Mouse (Mus musculus) spleen, adult 12 weeks (tissue): Measurements from ENCODE around the gene Foxred1.

Source experiments
- DNase-seq: peaks from one replicate; pipeline ENCODE4 v3.0.0; 2022; ENCODE audit warnings: low spot score

Gene Foxred1

DNA sequence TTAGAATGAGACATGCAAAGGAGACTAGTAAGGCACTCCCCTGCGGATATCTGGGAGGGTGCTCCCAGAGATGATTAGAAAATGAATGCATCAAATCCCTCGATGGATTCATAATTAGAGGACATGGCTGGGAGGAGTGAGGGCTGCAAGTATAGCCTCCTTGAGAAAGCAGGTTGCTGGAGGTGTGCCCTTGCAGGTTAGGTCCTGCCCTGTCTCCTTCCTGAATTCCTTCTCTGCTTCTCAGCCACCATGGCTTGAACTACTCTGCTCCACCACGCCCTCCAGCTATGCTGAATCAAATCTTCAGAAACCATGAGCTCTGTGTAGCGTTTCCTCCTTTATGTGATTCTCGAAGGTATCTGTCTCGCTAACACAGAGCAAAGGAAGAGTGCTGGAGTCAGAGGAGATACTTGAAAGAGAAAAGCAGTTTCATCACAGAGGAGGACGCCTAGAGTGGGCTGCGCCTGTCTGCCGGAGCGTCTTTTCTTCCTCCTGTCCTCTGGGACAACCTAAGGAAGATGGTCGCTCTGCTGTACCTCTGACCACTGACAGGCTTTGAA, 17.8 kb downstream of the Foxred1 start:
- no peak for DNase-seq

- no peak for DNase-seq
These were observed 22.2 kb downstream of the Foxred1 start for GRCm38 (mm10) chr9:35188700-35189099.

DNA sequence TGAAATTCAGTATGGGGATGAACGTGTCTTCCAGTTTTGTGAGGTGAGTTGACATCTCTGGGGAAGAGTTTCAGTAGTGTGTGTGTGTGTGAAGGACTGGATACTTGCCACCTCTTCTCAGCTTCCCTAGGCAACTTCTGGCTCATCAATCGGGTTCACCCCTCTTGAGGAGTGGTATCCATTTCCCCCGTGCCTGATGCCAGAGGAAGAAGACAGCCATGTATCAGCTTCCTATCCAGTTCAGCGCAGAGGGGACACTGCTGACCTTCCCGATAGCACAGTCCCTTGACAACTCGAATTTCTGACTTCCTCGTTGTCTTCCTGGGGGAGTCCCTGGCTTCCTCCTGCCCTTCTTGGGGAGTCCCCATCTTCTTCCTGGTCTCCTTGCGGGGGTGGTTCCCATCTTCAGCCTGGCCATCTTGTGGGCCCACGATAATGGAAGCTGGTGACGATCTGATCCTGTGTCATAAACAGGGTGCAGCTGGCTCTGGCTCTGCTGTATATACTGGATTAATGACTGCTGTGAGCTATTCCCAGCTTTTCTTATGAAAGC, 23.4 kb downstream of the Foxred1 start:
- no peak for DNase-seq

- DNase-seq: no peak
These were observed 24.4 kb downstream of the Foxred1 start for GRCm38 (mm10) chr9:35186430-35186829.

DNA sequence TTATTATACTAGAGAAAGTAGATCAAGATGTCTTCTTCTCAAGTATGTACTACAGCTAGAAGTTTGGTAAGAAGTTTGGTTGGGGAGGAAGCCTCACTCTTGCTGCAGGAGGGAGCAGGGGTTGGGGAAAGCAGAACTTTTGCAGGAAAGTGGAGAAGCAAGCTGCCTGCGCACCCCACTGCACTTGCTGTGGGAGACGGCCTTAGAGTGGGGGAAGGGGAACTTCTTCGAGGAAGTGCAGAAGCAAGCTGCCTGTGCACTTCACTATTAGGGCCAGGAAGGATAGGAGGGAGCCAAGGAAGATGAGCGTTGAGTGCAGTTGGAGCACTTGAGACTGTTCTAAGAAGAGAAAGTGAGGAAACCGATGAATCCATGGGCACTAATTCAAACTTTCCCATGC, 27.5 kb downstream of the Foxred1 start:
- DNase-seq: no peak

- no peak for DNase-seq
These were observed 28.0 kb downstream of the Foxred1 start for GRCm38 (mm10) chr9:35182832-35183231.

DNA sequence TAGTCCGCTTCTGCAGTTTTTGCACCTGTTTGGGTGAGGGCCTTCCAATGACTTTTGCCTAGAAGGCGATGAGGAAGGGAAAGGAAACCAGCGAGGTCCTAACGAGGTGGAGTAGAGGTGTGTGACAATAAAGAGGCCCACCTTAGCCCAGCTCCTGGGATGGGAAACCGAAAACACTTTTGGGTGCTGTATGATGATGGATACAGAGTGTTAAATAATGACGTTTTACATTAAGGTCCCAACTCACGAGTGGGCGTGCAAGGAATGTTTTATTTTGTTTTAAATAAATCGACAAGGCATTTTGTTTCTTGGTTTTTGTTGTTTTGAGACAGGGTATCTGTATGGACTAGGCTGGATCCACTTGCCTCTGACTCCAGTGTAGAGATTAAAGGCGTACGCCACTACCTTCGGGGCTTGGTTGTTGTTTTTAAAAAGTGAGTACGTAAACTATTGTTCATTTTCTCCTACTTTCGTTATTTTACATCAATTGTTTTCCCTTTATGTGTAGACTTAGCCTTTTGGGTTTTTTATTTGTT, 34.7 kb downstream of the Foxred1 start:
- no peak for DNase-seq

- DNase-seq: peak; percentile 77
These were observed 35.4 kb downstream of the Foxred1 start, which contains the start of gene Dcps for GRCm38 (mm10) chr9:35175251-35176123. Dcps (minus strand) TSS chr9:35176061.

DNA sequence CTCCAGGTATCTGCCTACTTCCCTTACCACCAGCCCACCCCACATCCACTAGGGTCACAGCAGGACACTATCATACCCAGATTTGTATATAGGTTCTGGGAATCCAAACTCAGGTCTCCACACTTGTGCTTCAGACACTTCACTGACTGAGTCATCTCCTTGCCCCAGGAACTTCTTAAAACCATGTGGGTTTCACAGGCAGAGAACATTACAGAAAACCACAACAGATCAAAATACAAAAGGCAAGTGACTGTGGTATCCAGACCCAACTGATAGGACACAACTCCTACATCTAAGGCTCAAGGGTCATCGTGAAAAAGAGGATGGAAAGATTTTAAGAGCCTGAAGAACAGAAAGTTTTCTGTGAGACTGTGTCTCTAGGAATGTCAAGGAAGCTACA, 37.5 kb downstream of the Foxred1 start:
- no peak for DNase-seq

- DNase-seq: no peak
These were observed 40.8 kb downstream of the Foxred1 start for GRCm38 (mm10) chr9:35170071-35170470.

DNA sequence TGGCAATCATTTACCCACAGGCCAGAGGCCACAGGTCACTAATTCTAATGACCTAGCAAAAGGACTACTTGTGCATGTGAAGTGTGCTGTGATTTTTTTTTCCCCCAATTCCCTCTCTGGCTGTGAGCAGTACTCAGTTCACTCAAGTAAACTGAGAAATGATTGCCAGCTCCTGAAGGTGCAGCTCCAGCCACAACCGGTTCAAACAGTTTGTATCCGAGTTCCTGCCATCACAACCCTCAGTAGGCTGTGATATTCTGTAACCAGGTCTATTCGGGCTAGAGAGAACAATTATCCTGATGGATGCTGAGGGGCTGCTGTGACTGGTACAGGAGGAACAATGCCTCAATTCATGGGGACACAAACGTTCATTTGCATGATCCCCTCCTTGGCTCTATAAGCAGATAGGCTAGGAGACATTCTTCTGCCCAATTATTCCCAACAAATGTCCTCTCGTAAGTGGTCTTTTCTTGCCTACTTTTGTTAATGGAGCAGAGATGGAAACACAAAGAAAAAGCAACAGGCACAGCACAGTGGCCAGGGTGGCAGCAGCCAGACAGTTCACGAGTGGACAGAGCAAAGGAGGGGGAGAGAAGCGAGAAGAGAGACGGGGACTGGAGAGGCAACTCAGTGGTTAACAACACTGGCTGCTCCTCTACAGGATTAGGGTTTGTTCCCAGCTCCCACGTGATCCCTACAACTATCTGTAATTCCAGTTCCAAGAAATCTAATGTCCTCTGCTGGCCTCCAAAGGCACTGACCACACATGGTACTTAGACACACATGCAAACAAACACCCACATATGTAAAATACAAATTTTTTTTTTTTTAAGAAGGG, 43.8 kb downstream of the Foxred1 start:
- DNase-seq: no peak

GRCm38 (mm10) chr9:35166144-35166797, 44.6 kb downstream of the Foxred1 start:
- DNase-seq: no peak

DNA sequence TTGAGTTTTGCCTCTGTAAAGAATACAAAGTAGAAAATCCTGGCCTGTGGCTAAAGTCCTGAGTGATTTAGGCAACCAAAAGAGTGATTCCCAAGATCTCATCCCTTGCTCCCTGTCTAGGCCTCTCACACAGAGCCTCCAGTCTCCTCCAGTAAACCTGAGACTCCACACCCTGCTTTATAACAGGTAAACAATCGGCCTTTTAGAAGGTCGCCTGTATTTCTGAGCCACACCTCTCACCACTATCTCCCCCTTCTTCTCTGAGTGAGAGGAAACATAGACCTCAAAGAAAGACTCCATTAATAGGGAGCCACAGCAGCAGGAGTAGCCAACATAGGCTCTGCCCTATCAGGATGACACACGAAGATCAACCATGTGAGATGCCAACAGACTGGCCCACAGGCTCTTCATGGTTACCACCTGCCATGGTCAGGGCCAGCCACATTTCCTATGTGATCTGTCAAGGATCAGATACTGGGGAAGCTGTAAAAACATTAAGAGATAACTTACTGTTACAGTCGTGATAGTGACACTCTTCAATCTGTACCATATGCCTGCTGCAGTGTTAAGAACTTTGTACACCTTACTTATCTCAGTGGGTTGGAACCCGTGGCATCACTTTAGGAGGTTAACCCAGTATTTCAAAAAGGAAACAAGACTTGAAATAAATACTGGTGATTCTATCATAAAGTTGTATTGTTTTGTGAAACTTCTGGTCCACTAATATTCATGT, 46.5 kb downstream of the Foxred1 start:
- no peak for DNase-seq

- DNase-seq: no peak
These were observed 47.7 kb downstream of the Foxred1 start for GRCm38 (mm10) chr9:35163011-35163690.

- DNase-seq: no peak
These were observed 49.1 kb downstream of the Foxred1 start for GRCm38 (mm10) chr9:35161721-35162120.

- DNase-seq: no peak
These were observed 50.2 kb downstream of the Foxred1 start for GRCm38 (mm10) chr9:35160662-35161061.

DNA sequence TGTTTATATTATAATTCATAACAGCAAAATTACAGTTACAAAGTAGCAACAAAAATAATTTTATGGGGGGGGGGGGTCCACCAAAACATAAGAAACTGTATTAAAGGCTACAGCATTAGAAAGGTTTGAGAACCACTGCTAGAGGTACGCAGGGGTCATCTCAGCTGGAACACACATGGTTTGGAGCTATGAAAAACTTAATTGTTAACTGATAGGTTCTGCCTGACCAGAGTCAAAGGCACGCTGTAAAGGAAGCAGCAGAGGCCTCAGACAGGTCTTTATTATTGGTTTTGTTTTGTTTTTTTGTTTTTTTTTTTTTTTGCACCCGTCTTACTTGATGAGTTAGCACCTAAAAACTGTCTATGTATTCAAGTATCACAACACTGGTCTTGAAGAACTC, 52.4 kb downstream of the Foxred1 start:
- DNase-seq: no peak

GRCm38 (mm10) chr9:35156862-35157261, 54.0 kb downstream of the Foxred1 start:
- DNase-seq: no peak

DNA sequence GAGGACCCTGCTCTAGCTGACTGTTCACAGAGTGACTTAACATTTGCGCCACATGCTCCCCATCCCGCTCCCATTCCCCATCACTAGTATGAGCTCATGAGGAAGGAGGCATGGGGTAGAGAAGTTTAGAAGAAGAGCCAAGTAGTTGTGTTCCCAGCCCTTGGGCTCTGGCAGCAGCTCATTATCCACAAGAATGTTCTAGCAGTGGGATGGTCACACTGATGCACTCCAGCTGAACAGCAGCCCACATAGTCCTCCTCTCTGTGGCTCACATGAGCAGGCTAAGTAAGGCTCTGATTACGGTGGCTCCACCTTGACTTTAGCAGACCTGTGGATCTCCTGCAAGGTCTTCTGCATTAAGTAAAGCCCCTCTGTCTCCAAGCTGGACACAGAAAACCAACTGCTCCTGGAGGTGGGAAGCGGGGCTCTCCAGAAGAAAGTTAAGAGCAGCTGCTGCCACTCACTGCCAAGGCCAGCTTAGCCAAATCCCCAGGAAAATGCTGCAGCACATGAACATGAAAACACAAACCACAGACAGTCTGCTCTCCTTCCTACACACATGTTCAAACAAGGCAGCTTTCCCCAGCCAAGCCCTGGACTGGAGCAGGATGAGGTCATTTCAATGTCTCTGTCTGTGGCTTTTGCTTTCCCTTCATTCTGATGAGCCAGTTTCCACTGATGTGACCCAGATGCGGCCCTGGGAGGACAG, 54.7 kb downstream of the Foxred1 start:
- no peak for DNase-seq
